Mouse (Mus musculus) urinary bladder, postnatal 14 days (tissue): ENCODE data around the gene Tbxas1.
A peak's percentile ranks its signal among the peaks of the same experiment; 100 is the strongest.

Experiments used
- DNase-seq: peaks from one replicate; pipeline ENCODE4 v3.0.0; 2021; ENCODE audit warnings: low spot score

Gene Tbxas1

GRCm38 (mm10) chr6:38859819-38860218 is 15.4 kb upstream of the Tbxas1 start:
- DNase-seq: no peak

GRCm38 (mm10) chr6:38860301-38860700 is 14.9 kb upstream of the Tbxas1 start:
- no peak for DNase-seq

GRCm38 (mm10) chr6:38863595-38863994 is 11.6 kb upstream of the Tbxas1 start:
- no peak for DNase-seq

- DNase-seq: no peak
Measured at GRCm38 (mm10) chr6:38865805-38866204, 9.4 kb upstream of the Tbxas1 start.

GRCm38 (mm10) chr6:38866357-38866756 is 8.8 kb upstream of the Tbxas1 start:
- DNase-seq: no peak

GRCm38 (mm10) chr6:38866761-38867160 is 8.4 kb upstream of the Tbxas1 start:
- no peak for DNase-seq

GRCm38 (mm10) chr6:38867291-38867690 is 7.9 kb upstream of the Tbxas1 start:
- DNase-seq: no peak

- no peak for DNase-seq
Measured at GRCm38 (mm10) chr6:38868974-38869373, 6.2 kb upstream of the Tbxas1 start.

- DNase-seq: no peak
Measured at GRCm38 (mm10) chr6:38870070-38870469, 5.1 kb upstream of the Tbxas1 start.

- DNase-seq: no peak
Measured at GRCm38 (mm10) chr6:38871051-38871450, 4.2 kb upstream of the Tbxas1 start.

- DNase-seq: no peak
Measured at GRCm38 (mm10) chr6:38873316-38873715, 1.9 kb upstream of the Tbxas1 start.

- peak; percentile 67 for DNase-seq
Measured at GRCm38 (mm10) chr6:38874035-38874434, 1.2 kb upstream of the Tbxas1 start.

- DNase-seq: no peak
Measured at GRCm38 (mm10) chr6:38874565-38875257, 493 bp upstream of the Tbxas1 start.

- DNase-seq: peak; percentile 84
Measured at GRCm38 (mm10) chr6:38876071-38876911, 1.1 kb downstream of the Tbxas1 start, which contains the start of gene Hipk2. TSS of gene Hipk2 (minus strand) at chr6:38876165.

GRCm38 (mm10) chr6:38877674-38878073 is 2.5 kb downstream of the Tbxas1 start:
- no peak for DNase-seq

- DNase-seq: no peak
Measured at GRCm38 (mm10) chr6:38881468-38881867, 6.3 kb downstream of the Tbxas1 start.

GRCm38 (mm10) chr6:38881975-38882374 is 6.8 kb downstream of the Tbxas1 start:
- no peak for DNase-seq

- no peak for DNase-seq
Measured at GRCm38 (mm10) chr6:38882728-38883171, 7.5 kb downstream of the Tbxas1 start.

- no peak for DNase-seq
Measured at GRCm38 (mm10) chr6:38884482-38884881, 9.3 kb downstream of the Tbxas1 start.

- no peak for DNase-seq
Measured at GRCm38 (mm10) chr6:38885132-38885531, 9.9 kb downstream of the Tbxas1 start.

GRCm38 (mm10) chr6:38887436-38887835 is 12.2 kb downstream of the Tbxas1 start:
- no peak for DNase-seq

GRCm38 (mm10) chr6:38889156-38889555 is 14.0 kb downstream of the Tbxas1 start:
- DNase-seq: no peak

GRCm38 (mm10) chr6:38892017-38892416 is 16.8 kb downstream of the Tbxas1 start:
- no peak for DNase-seq
